Mouse (Mus musculus): ENCODE measurements around the gene Ier5l.

GRCm38 (mm10) chr2:30501701-30502100, 27.7 kb upstream of the Ier5l start:
- no peak for TF ChIP-seq GATA1 (IDR thresholded peaks at IDR 0.05; ENCODE audit: borderline replicate concordance, low read length)
- no peak for TF ChIP-seq FLI1 (IDR thresholded peaks at IDR 0.05; ENCODE audit: low read length)
